Mouse (Mus musculus) lung, embryonic 15.5 days (tissue): Measurements from ENCODE around the gene Card10. TPM values are rescaled to one million over a fixed set of nuclear protein-coding genes. Genes with fewer than 3 reads are reported as not detected.
A peak's percentile ranks its signal among the peaks of the same experiment; 100 is the strongest.

Experiments
- ATAC-seq: fragments of 200-750 bp; cut with Nextera tagmentation; 2 replicates; pipeline ENCODE4 v1.8.0; 2017; ENCODE audit warnings: moderate number of reproducible peaks, borderline replicate concordance; ENCODE audit not compliant: low FRiP score, low TSS enrichment; ENCODE audit errors: extremely low read depth
- H3K27ac ChIP-seq: fragments of 300-500 bp; sonication (generic); 2 replicates; pipeline ENCODE4 v1.5.1; 2015; ENCODE audit warnings: moderate library complexity, mild to moderate bottlenecking, inconsistent platforms
- H3K27me3 ChIP-seq: fragments of 300-500 bp; sonication (generic); 2 replicates; pipeline ENCODE4 v1.6.1; 2015; ENCODE audit warnings: inconsistent platforms
- H3K36me3 ChIP-seq: fragments of 300-500 bp; sonication (generic); 2 replicates; pipeline ENCODE4 v1.6.1; 2015; ENCODE audit warnings: inconsistent platforms
- H3K4me1 ChIP-seq: fragments of 300-500 bp; sonication (generic); 2 replicates; pipeline ENCODE4 v1.6.1; 2015; ENCODE audit warnings: inconsistent platforms
- H3K4me2 ChIP-seq: fragments of 300-500 bp; sonication (generic); 2 replicates; pipeline ENCODE4 v1.6.1; 2015; ENCODE audit warnings: inconsistent platforms, mild to moderate bottlenecking, moderate library complexity
- H3K4me3 ChIP-seq: fragments of 300-500 bp; sonication (generic); 2 replicates; pipeline ENCODE4 v1.5.1; 2015; ENCODE audit warnings: mild to moderate bottlenecking, inconsistent platforms
- H3K9ac ChIP-seq: fragments of 300-500 bp; sonication (generic); 2 replicates; pipeline ENCODE4 v1.6.1; 2015; ENCODE audit warnings: inconsistent platforms
- H3K9me3 ChIP-seq: fragments of 300-500 bp; sonication (generic); 2 replicates; pipeline ENCODE4 v1.6.1; 2016; ENCODE audit warnings: inconsistent platforms
- WGBS: fragments of 180-500 bp; shearing (Covaris S2); methylation state at CpG from one replicate; pipeline ENCODE4 v1.1.7; 2015; 5-methylcytosine and 5-hydroxymethylcytosine counted together
- polyA plus RNA-seq: library from polyadenylated mRNA; unstranded; fragments of >200 nt; fragmentation: Nextera tagmentation; extraction: Ambion mirVana; gene quantifications from 2 replicates; pipeline ENCODE4 v1.2.1, GENCODE M21; 2015

Card10 gene
- polyA plus RNA-seq, 1 experiment from 2014 or later, result 7.6 TPM

DNA sequence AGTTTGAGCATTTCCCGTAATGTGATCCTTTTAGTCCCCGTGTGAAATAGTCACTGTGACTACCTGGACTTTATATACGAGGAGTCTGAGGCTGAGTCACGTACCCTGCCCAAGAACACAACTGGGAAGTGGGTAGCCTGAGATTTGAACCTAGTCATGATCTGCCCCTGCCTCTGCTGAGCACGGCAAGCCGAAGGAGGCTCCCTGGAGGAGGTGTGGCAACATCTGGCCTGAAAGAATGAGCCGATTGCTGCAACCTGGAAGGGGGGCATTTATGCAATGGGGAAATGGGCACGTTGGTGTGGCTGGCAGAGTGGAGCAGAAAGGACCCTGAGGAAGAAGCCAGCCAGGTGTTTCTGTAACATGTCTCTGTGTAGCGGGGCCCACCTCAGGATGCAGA is 6.9 kb upstream of the Card10 start:
- H3K9ac ChIP-seq, result no peak overlapping the region
- H3K4me2 ChIP-seq, result no peak overlapping the region; the same call in 1 of the 2 replicates
- no peak overlapping the region for H3K4me3 ChIP-seq
- no peaks in the 10 kb centered on the region for H3K27me3 ChIP-seq
- no peaks in the 10 kb centered on the region for H3K36me3 ChIP-seq
- WGBS, result 35% methylated on average over 9 of the region's 9 CpGs
- no peaks in the 10 kb centered on the region for H3K9me3 ChIP-seq
- ATAC-seq, result no peak
- H3K27ac ChIP-seq, result no peak overlapping the region
- peaks cover 27% of the 10 kb centered on the region for H3K4me1 ChIP-seq

DNA sequence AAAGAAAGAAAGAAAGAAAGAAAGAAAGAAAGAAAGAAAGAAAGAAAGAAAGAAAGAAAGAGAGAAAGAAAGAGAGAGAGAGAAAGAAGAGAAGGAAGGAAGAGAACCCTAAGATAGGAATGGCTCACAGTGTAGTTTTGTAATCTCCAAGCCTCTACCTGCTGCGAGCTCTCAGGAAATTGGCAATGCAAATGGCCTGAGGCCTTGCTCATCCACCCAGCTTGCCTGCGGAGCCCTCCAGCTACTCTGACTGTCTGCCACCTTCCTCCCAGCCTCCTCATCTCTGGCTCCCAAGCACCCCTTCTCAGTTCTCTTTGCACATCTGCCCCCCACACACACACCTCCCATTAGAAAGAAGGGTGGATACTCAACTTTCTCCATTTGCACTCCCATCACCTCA is 6.1 kb upstream of the Card10 start:
- no peak overlapping the region for H3K4me2 ChIP-seq
- H3K27ac ChIP-seq, result no peak overlapping the region
- WGBS, result 93% methylated on average over 2 of the region's 2 CpGs
- H3K27me3 ChIP-seq, result no peaks in the 10 kb centered on the region
- no peak overlapping the region for H3K4me3 ChIP-seq
- ATAC-seq, result no peak
- no peaks in the 10 kb centered on the region for H3K36me3 ChIP-seq
- no peaks in the 10 kb centered on the region for H3K9me3 ChIP-seq
- peaks cover 32% of the 10 kb centered on the region for H3K4me1 ChIP-seq
- H3K9ac ChIP-seq, result no peak overlapping the region

GRCm38 (mm10) chr15:78807141-78807540 is 4.3 kb upstream of the Card10 start:
- H3K4me1 ChIP-seq, result peaks cover 49% of the 10 kb centered on the region
- WGBS, result 61% methylated on average over 3 of the region's 3 CpGs
- no peaks in the 10 kb centered on the region for H3K9me3 ChIP-seq
- H3K27ac ChIP-seq, result no peak overlapping the region
- no peak overlapping the region for H3K4me2 ChIP-seq
- no peak overlapping the region for H3K9ac ChIP-seq
- H3K4me3 ChIP-seq, result no peak overlapping the region
- H3K27me3 ChIP-seq, result peaks cover 5% of the 10 kb centered on the region; the same call in 1 of the 2 replicates
- H3K36me3 ChIP-seq, result no peaks in the 10 kb centered on the region
- no peak for ATAC-seq

- Histone ChIP-seq H3K4me1 (peaks cover 53% of the 10 kb centered on the region), H3K27ac (no peak overlapping the region)
- ATAC-seq, result no peak
Observed at GRCm38 (mm10) chr15:78806614-78807013, 3.8 kb upstream of the Card10 start.

GRCm38 (mm10) chr15:78805351-78805750 is 2.5 kb upstream of the Card10 start:
- H3K9me3 ChIP-seq, result no peaks in the 10 kb centered on the region
- 69% methylated on average over 2 of the region's 2 CpGs for WGBS
- no peak overlapping the region for H3K4me3 ChIP-seq
- no peak overlapping the region for H3K9ac ChIP-seq
- H3K4me2 ChIP-seq, result no peak overlapping the region
- H3K4me1 ChIP-seq, result peaks cover 63% of the 10 kb centered on the region
- H3K36me3 ChIP-seq, result no peaks in the 10 kb centered on the region
- H3K27me3 ChIP-seq, result peaks cover 16% of the 10 kb centered on the region
- no peak for ATAC-seq
- H3K27ac ChIP-seq, result no peak overlapping the region

More at GRCm38 (mm10) chr15:78806614-78807013, 3.8 kb upstream of the Card10 start:
- Histone ChIP-seq H3K9ac (no peak overlapping the region), H3K4me2 (no peak overlapping the region), H3K36me3 (no peaks in the 10 kb centered on the region), H3K9me3 (no peaks in the 10 kb centered on the region), H3K4me3 (no peak overlapping the region), H3K27me3 (peaks cover 10% of the 10 kb centered on the region)
- WGBS, result 33% methylated on average over 2 of the region's 2 CpGs

- no peaks in the 10 kb centered on the region for H3K36me3 ChIP-seq
- ATAC-seq, result no peak
- H3K27me3 ChIP-seq, result peaks cover 16% of the 10 kb centered on the region
- peaks cover 57% of the 10 kb centered on the region for H3K4me1 ChIP-seq
- H3K9ac ChIP-seq, result no peak overlapping the region
- H3K4me2 ChIP-seq, result 0 out of 2 replicates have a peak overlapping the region, but pooled peaks have one; percentile 6
- peak overlapping the region; percentile 86 for H3K27ac ChIP-seq
- no peaks in the 10 kb centered on the region for H3K9me3 ChIP-seq
- no peak overlapping the region for H3K4me3 ChIP-seq
- 14% methylated on average over 6 of the region's 6 CpGs for WGBS
Observed at GRCm38 (mm10) chr15:78804326-78804725, 1.5 kb upstream of the Card10 start.

DNA sequence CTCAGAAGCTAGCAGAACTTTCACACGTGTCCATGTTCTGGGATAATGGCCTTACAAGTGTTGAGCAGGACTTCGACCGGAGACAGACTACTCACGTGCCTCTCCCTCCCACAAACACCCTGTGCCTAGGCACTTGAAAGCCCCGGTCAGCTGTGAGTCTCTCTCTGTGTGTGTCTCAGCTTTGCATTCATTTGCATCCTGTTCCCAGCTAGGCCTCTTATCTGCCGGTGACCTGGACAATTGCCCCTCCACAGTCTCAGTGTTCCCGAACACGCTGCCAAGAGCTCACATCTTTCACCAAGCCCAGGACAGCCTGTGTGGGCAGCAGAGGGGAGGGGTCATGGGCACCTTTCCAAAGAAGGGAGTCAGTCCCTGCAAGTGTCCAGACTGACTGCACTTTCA is 658 bp upstream of the Card10 start:
- no peaks in the 10 kb centered on the region for H3K9me3 ChIP-seq
- H3K27ac ChIP-seq, result peak overlapping the region; percentile 86
- H3K4me1 ChIP-seq, result peaks cover 60% of the 10 kb centered on the region
- 0 out of 2 replicates have a peak overlapping the region, but pooled peaks have one; percentile 71 for H3K4me3 ChIP-seq
- H3K9ac ChIP-seq, result no peak overlapping the region
- H3K27me3 ChIP-seq, result peaks cover 16% of the 10 kb centered on the region
- ATAC-seq, result peak; percentile 44; the same call in 1 of the 2 replicates
- H3K36me3 ChIP-seq, result no peaks in the 10 kb centered on the region
- H3K4me2 ChIP-seq, result peak overlapping the region; percentile 96
- WGBS, result 7% methylated on average over 8 of the region's 8 CpGs

DNA sequence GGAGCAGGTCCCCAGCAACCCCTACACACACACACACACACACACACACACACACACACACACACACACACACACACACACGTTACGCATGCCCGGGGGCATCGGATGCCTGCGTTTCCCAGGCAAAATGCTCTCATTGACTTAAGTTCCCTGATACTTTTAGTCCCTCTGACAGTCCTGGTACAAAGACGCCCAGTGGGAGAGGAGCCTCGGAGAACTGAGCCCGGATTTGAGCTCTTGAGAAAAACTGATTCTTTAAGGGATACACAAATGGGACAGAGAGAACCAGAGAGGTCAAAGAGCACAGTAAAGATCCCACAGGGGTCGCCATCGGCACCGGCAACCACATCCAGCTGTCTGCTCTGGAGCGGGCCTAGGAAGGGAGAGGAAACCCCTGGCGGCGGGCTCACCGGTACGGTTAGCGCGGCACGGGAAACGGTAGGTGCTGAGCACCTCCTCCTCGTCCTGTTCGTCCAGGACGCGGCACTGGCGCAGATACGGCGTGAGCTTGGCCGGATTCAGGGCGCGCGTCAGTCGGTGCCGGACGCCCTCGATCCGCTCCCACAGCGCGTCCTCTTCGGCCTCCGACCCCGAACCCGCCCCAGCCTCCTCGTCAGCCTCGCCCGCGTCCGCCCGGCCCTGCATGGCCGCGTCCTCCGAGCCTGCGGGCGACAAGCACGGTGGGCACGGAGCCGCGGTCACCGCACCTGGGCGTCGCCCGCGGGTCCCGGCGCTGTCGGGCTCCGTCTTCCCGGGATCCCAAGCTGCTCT is 686 bp downstream of the Card10 start:
- Histone ChIP-seq H3K27ac (peak overlapping the region; percentile 86), H3K9ac (peak overlapping the region; percentile 66), H3K27me3 (peaks cover 16% of the 10 kb centered on the region), H3K4me3 (peak overlapping the region; percentile 71), H3K4me1 (peaks cover 59% of the 10 kb centered on the region), H3K9me3 (no peaks in the 10 kb centered on the region), H3K36me3 (0 out of 2 replicates have a peak, but pooled peaks cover 3% of the 10 kb centered on the region), H3K4me2 (peak overlapping the region; percentile 96)
- 4% methylated on average over 54 of the region's 67 CpGs for WGBS
- ATAC-seq, result peak; percentile 3; the same call in 1 of the 2 replicates

DNA sequence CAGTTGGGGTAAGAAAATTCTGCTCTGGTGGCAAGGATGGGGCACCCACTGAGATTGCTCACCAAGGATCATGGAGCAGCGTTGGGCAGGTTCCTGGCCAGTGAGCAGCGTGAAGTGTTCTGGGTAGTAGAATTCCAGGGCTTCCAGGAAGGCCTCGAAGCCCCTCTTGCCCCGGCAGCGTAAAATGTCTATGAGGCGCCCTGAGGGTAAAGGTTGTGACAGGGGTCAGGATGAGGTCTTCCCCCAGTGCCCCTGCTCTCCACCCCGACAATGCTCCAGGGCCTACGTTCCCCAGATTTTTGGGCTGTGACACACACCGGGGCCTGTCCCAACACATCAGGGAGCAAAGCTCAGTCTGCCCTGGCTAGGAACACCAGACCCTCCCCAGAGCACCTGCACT is 1.3 kb downstream of the Card10 start:
- H3K9me3 ChIP-seq, result no peaks in the 10 kb centered on the region
- WGBS, result 64% methylated on average over 9 of the region's 9 CpGs
- peak overlapping the region; percentile 71 for H3K4me3 ChIP-seq
- H3K36me3 ChIP-seq, result 0 out of 2 replicates have a peak, but pooled peaks cover 3% of the 10 kb centered on the region
- H3K27me3 ChIP-seq, result peaks cover 16% of the 10 kb centered on the region
- no peak overlapping the region for H3K27ac ChIP-seq
- peak overlapping the region; percentile 96 for H3K4me2 ChIP-seq
- peaks cover 56% of the 10 kb centered on the region for H3K4me1 ChIP-seq
- H3K9ac ChIP-seq, result no peak overlapping the region
- no peak for ATAC-seq

DNA sequence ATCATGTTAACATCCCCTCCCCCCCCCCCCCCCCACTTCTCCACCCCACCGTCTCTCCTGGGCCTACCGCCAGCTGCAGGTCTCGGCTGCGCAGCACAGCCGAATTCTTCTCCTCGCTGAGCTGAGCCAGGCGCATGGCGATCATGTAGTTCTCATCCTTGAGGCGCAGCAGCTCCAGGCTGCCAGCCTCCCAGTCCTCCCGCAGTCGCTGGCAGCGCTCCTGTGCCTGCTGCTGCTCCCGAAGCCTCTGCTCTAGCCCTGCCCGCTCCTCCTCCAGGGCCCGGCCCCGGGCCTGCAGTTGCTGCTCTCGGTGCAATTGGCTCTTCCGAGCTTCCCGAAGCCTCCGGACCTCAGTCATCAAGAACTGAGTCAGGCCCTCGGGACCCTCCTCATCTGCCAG is 3.8 kb downstream of the Card10 start:
- 55% methylated on average over 21 of the region's 21 CpGs for WGBS
- no peak for ATAC-seq
- H3K27ac ChIP-seq, result no peak overlapping the region
- no peak overlapping the region for H3K4me2 ChIP-seq
- peaks cover 16% of the 10 kb centered on the region for H3K27me3 ChIP-seq
- peaks cover 50% of the 10 kb centered on the region for H3K4me1 ChIP-seq
- H3K9me3 ChIP-seq, result no peaks in the 10 kb centered on the region
- 0 out of 2 replicates have a peak, but pooled peaks cover 3% of the 10 kb centered on the region for H3K36me3 ChIP-seq
- no peak overlapping the region for H3K9ac ChIP-seq
- no peak overlapping the region for H3K4me3 ChIP-seq

- no peaks in the 10 kb centered on the region for H3K9me3 ChIP-seq
- ATAC-seq, result no peak
- 78% methylated on average over 8 of the region's 8 CpGs for WGBS
- no peak overlapping the region for H3K9ac ChIP-seq
- H3K27me3 ChIP-seq, result peaks cover 10% of the 10 kb centered on the region
- H3K27ac ChIP-seq, result no peak overlapping the region
- peaks cover 31% of the 10 kb centered on the region for H3K4me1 ChIP-seq
- H3K4me3 ChIP-seq, result no peak overlapping the region
- H3K4me2 ChIP-seq, result no peak overlapping the region
- 0 out of 2 replicates have a peak, but pooled peaks cover 3% of the 10 kb centered on the region for H3K36me3 ChIP-seq
Observed at GRCm38 (mm10) chr15:78797060-78797329, 5.8 kb downstream of the Card10 start.

DNA sequence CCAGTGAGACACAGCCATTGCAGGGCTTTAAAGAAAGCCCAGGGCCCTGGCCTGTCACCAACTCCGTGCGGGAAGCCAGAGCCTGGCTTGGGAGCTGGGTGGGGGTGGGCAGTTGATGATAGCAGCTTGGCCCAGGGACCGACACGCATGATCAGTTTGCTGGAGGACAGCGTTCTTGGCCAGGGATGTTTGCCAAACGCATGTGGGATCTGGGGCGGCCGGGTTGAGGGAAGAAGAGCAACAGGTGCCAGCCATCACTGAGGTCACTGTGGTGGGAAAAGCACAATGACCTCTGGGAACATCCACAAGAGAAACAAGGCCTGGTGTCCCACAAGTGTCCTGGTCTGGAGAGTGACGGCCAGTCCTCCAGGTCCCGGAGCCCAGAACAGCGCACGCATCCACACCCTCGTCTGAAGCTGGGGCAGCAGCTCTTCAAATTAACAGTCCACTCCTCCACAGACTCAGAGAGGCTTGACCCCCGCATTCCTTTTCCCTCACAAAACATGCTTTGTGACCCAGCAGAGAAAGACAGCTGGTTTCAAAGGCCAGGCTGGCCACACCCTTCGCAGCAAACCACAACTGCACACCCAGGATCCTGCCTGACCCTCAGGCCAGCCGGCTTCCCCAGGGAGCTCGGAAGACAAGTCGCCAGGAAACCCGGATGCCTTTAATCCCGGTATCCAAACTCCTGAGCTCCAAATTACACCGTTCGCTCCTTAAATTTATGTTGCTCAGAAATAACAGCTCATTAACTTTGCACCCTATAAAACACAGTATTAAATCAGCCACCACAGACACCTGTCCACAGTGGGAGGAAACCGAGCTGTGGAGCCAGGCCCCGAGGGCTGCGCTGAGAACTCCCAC is 6.4 kb downstream of the Card10 start:
- 30% methylated on average over 25 of the region's 25 CpGs for WGBS
- 0 out of 2 replicates have a peak, but pooled peaks cover 3% of the 10 kb centered on the region for H3K36me3 ChIP-seq
- H3K9ac ChIP-seq, result no peak overlapping the region
- peaks cover 27% of the 10 kb centered on the region for H3K4me1 ChIP-seq
- peak; percentile 36; the same call in 1 of the 2 replicates for ATAC-seq
- H3K4me3 ChIP-seq, result no peak overlapping the region
- no peaks in the 10 kb centered on the region for H3K9me3 ChIP-seq
- peaks cover 4% of the 10 kb centered on the region for H3K27me3 ChIP-seq
- H3K4me2 ChIP-seq, result no peak overlapping the region
- no peak overlapping the region for H3K27ac ChIP-seq
